ENCODE assay signal across 9 mouse cellular contexts in genomic region chr8:118850381-118850780, GRCm38 (mm10).
A peak's percentile ranks its signal among the peaks of the same experiment; 100 is the strongest.
DNase-seq lines count a peak whose midpoint lies in the region; ATAC-seq and TF ChIP-seq lines count a peak whose summit lies in the region.
"Had no signal": no experiment of that assay in that cellular context is flagged by ENCODE, and none has a peak within 500 bp of the region (broad histone marks: within the 10 kb centered on the region; RNA-seq: fewer than 3 reads in every experiment).

No protein-coding gene starts in this region.

- peak; percentile 97 for TF ChIP-seq CTCF in hindbrain, postnatal 0 days (IDR thresholded peaks at IDR 0.05; ENCODE audit: low read depth)

- no peaks in the 10 kb centered on the region for H3K9me3 ChIP-seq in neural tube, embryonic 15.5 days (replicated peaks)
- H3K9me3 ChIP-seq in hindbrain, postnatal 0 days (ENCODE audit: low read length): no peaks in the 10 kb centered on the region
- H3K9me3 ChIP-seq: embryonic facial prominence, embryonic 13.5 days had no signal

- no peak for ATAC-seq in neural tube, embryonic 15.5 days (ENCODE audit: low FRiP score)
- ATAC-seq in frontal cortex, adult (ENCODE audit: low TSS enrichment): peak; percentile 47
- 0 out of 2 replicates have a peak, but pooled peaks have one; percentile 39 for ATAC-seq in hindbrain, postnatal 0 days

- no peak overlapping the region for H3K4me3 ChIP-seq in neural tube, embryonic 15.5 days (replicated peaks)
- H3K4me3 ChIP-seq in hindbrain, postnatal 0 days (ENCODE audit: low read length): no peak overlapping the region
- H3K4me3 ChIP-seq: embryonic facial prominence, embryonic 13.5 days had no signal

- no peaks in the 10 kb centered on the region for H3K36me3 ChIP-seq in neural tube, embryonic 15.5 days
- H3K36me3 ChIP-seq in hindbrain, postnatal 0 days (ENCODE audit: insufficient read depth, low read length): no peaks in the 10 kb centered on the region
- H3K36me3 ChIP-seq: embryonic facial prominence, embryonic 13.5 days had no signal

- peak; percentile 80 for DNase-seq in neural tube, embryonic 10.5 days (ENCODE audit: extremely low spot score, low spot score)
- DNase-seq in cerebellum, adult 11-12 months: peak; percentile 26
- peak; percentile 85 for DNase-seq in hindbrain, postnatal 0 days (ENCODE audit: low spot score)
- DNase-seq in left cerebral cortex, postnatal 4 days: peak; percentile 73
- peak; percentile 71 for DNase-seq in retina, embryonic 14.5 days (ENCODE audit: low spot score)
- peak; percentile 61 for DNase-seq in urinary bladder, postnatal 25 days (ENCODE audit: low spot score)

- WGBS in neural tube, embryonic 15.5 days: 19% methylated on average over 6 of the region's 6 CpGs
- 22% methylated on average over 6 of the region's 6 CpGs for WGBS in hindbrain, postnatal 0 days

- intact Hi-C loops in left cerebral cortex, postnatal 4 days (cut with DNase I): loop anchor here (5.0 to 10.0 kb wide), 2 partner anchors 563 to 1206 kb away; no protein-coding TSS in a partner anchor

- no peak overlapping the region for H3K4me2 ChIP-seq in neural tube, embryonic 15.5 days
- H3K4me2 ChIP-seq in hindbrain, postnatal 0 days (ENCODE audit: low read depth, low read length): no peak overlapping the region
- H3K4me2 ChIP-seq: embryonic facial prominence, embryonic 13.5 days had no signal

- no peak overlapping the region for H3K27ac ChIP-seq in neural tube, embryonic 15.5 days (replicated peaks)
- no peak overlapping the region for H3K27ac ChIP-seq in hindbrain, postnatal 0 days
- H3K27ac ChIP-seq: embryonic facial prominence, embryonic 13.5 days had no signal

- H3K27me3 ChIP-seq in neural tube, embryonic 15.5 days (replicated peaks): no peaks in the 10 kb centered on the region
- H3K27me3 ChIP-seq in hindbrain, postnatal 0 days (ENCODE audit: insufficient read depth, low read length): no peaks in the 10 kb centered on the region

- peaks cover 5% of the 10 kb centered on the region; the same call in 1 of the 2 replicates for H3K4me1 ChIP-seq in neural tube, embryonic 15.5 days
- H3K4me1 ChIP-seq in hindbrain, postnatal 0 days (ENCODE audit: insufficient read depth, low read length): no peaks in the 10 kb centered on the region

- H3K9ac ChIP-seq in neural tube, embryonic 15.5 days (replicated peaks): no peak overlapping the region
- no peak overlapping the region for H3K9ac ChIP-seq in hindbrain, postnatal 0 days (replicated peaks; ENCODE audit: low read length)
- H3K9ac ChIP-seq: embryonic facial prominence, embryonic 13.5 days had no signal

Comparison
In these comparisons a context has a peak if more than half of its experiments do, and no peak if none do; other contexts are left out.
1. DNase-seq: peak in every context shown above with its lines; median percentile 85 in hindbrain, postnatal 0 days; 80 in neural tube, embryonic 10.5 days; 73 in left cerebral cortex, postnatal 4 days; 71 in retina, embryonic 14.5 days; 61 in urinary bladder, postnatal 25 days; 26 in cerebellum, adult 11-12 months.